Mouse (Mus musculus): ENCODE measurements around the gene Vmn1r62.
"Not testable (repeated sequence)": the region's sequence is repeated elsewhere in the genome, so short reads cannot be mapped to it uniquely, and the experiment has no call there.

Gene Vmn1r62

GRCm38 (mm10) chr7:5673331-5673730 is at the start of gene Vmn1r62:
Gene Vmn1r62, plus strand, starts transcription at chr7:5673631.
- not testable (repeated sequence) for DNase-seq (ENCODE audit: low read depth, low spot score)
